Mouse (Mus musculus) kidney, adult 18-20 months (tissue): ENCODE data around the gene Psmd12.

ENCODE experiments used
- DNase-seq: peaks from one replicate; pipeline ENCODE4 v3.0.0; 2021

Gene Psmd12

GRCm38 (mm10) chr11:107479053-107479861 is at the start of gene Psmd12:
Psmd12 (plus strand) TSS chr11:107479484.
- DNase-seq, result peak; percentile 94

DNA sequence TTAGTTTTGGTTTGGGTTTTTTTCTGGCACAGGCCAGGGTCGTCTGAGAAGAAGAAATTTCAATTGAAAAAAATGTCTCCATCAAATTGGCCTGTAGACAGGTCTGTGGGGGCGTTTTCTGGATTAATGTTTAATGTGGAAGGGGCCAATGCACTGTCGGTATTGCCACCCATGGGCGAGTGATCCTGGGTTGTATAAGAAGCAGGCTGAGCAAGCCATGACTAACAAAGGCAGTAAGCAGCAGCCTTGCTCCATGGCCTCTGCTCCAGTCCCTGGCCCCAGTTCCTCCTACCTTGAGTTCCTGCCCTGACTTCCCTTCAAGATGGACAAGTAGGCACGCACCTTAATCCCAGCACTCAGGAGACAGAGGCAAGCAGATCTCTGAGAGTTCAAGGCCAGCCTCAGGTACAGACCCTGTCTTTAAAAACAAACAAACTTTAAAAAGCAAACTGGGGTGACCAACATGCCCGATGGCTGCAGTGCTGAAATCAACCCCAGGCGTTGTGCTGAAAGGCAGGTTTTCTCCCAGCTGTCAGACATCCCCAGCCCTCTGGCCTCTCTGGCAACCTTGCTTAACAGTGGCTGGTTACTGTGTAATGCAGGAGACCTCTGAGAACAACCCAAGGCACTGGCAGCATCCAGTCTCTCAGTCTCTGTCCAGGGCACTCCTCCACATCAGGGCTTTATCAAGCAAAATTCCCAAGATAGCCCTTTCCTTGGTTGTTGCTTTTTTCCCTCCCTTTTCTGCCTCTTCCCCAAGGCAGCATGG is 47.9 kb upstream of the Psmd12 start:
- no peak for DNase-seq

GRCm38 (mm10) chr11:107435776-107436449 is 43.4 kb upstream of the Psmd12 start:
- DNase-seq, result no peak

DNA sequence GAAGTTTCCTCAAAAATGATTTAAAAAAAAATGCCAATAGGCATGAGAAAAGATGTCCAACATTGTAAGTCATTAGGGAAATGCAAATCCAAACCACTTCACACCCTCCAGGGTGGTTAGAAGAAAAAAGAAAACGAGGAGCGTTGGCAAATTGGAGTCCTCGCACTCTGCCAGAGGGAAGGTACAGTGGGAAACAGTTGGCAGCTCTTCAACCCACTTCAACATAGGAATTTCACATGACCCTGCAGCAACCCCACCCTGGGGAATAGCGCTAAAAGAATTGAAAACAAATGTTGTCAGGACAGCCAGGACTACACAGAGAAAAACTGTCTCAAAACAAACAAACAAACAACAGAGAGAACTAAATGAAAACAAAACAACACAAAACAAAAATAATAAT is 41.6 kb upstream of the Psmd12 start:
- no peak for DNase-seq

DNA sequence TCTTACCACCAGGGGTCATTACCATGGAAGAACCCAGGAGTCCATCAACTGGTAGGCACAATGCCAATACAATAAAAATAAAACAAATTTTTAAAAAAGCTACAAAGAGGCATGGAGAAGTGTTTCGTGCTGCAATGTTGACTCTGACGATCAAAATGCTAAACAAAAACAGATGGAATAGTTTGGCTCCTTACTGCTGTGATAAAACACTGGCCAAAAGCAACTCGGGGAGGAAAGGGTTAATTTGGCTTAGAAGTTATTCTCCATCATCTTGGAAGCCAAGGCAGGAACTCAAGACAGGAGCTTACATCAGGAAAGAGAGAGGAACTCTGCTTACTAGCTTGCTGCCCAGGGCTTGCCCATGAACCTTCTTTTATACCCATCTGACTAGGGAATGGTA is 41.1 kb upstream of the Psmd12 start:
- no peak for DNase-seq

- DNase-seq, result no peak
Observed at GRCm38 (mm10) chr11:107441050-107441449, 38.2 kb upstream of the Psmd12 start.

DNA sequence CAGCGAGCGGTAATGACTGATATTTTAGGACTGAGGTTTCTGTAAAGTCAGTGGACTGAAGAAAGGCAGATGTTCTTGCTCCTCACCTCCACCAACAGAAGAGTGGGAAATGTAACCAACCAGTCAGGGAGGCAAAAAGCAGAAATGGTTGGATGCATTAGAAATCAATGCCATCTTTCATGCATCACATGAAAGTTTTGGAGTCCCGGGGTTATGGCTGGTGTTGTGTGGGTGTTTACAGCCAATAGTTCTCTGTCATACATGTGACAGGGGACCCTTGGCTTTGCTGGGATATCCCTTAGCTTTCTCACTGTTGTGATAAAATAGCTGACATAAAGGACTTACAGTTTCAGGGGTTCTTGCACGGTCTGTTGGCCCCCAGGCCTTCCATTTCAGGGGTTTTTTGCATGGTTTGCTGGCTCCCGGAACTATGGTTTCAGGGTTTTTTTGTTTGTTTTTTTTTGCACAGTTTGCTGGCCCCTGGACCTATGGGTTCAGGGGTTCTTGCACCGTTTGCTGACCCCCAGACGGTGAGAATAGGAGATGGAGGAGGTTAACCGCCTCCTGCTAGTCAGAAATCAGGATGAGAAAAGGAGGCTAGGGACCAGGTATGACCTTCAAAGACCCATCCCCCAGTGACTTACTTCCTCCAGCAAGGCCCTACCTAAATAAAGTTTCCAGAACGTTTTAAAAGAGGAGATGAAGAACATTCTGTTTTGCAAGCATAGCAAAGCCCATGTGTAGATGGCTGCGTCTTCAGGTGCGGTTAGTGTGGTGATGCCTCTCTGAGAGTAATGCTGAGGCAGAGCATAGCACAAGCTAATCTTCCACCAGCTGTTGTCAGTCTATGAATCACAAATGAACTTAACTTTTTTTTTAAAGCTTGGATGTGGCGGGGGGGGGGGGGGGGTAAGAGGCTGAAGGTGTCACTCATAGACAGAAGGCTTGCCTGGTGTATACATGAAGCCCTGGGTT is 35.9 kb upstream of the Psmd12 start:
- no peak for DNase-seq

GRCm38 (mm10) chr11:107445683-107446082 is 33.6 kb upstream of the Psmd12 start:
- DNase-seq, result no peak

GRCm38 (mm10) chr11:107446650-107447049 is 32.6 kb upstream of the Psmd12 start:
- no peak for DNase-seq

DNA sequence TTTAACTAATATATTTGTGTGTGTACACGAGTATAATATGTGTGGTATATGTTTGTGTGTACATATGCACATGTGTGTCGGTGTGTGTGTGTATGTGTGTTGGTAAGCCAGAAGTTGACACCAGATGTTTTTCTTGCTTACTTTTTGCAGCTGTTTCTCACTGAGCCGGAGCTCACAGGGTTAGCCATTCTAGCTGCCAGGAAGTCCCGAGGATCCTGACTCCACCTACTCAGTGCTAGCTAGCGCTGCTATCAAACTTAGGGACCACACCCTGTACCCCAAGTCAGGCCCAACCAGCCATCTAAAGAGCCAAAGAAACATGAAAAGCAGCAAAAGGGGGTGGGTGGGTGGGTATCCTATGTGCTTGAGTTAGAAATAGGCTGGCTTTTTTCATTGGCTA is 31.9 kb upstream of the Psmd12 start:
- no peak for DNase-seq

DNA sequence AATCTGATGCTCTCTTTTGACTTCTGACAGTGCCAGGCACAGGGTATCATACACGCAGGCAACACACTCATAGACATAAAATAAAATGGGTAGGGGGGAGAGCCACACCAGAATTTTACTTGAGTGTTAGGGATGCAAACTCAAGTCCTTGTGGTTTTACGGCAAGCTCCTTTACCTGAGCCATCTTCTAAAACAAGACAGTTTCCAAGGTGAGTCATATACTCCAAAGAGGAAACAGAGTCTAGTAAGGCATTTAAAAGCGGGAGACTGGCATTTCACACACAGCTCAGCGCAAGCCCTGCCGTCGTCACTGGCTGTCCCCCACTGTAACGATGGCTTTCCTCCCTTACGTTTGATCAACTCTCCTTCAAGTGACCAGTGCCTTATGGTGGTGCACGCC is 31.4 kb upstream of the Psmd12 start:
- no peak for DNase-seq

DNA sequence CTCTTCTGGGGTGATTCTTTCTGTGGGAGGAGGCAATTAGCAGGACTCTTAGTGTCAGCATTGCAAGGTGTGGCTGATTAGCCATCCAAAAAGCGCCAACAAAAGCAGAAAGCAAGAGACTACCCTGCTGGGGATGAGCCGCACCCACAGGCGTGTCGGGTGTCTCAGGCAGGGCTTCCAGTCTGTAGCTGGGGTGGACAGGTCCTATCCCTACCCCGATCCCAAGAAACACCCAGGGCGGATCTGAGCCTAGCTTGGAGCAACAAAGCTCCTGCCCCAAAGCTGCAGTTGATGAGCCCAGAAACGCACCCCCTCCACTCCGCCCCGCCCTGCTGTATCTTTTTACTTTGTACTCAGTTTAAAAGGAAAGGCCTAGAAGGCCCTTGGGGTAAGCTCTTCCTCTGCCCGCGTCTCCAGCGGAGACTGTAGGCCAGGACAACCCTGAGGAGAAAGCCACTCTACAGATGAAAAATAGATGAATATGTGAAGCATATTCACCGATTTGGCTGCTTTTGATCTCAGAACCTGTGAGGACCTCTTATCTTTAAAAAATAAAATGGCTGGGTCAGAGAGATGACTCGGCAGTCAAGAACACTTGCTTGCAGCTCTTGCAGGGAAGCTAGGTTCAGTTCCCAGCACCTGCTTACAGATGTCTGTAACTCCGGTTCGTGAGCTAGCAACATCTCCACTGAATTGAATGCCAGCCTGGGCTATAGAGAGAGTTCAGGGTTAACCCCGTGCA is 29.9 kb upstream of the Psmd12 start:
- no peak for DNase-seq

DNA sequence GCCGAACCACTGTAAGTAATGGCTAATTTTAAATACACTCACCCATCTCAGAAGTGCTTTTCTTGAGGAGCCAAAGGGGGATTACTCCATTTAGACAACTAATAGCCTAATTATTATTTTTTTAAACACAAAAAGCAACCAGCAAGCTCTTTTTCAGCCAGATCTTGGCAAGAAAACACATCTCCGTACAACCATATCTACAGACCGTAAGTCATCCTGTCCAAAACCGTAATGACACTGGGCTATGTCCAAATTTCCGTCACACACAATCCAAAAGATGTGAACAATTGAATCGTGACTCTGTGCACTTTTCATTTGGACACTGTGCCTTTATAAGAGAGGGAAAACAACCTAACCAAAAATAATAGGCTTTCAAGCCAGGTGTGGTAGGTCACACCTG is 29.2 kb upstream of the Psmd12 start:
- no peak for DNase-seq

DNA sequence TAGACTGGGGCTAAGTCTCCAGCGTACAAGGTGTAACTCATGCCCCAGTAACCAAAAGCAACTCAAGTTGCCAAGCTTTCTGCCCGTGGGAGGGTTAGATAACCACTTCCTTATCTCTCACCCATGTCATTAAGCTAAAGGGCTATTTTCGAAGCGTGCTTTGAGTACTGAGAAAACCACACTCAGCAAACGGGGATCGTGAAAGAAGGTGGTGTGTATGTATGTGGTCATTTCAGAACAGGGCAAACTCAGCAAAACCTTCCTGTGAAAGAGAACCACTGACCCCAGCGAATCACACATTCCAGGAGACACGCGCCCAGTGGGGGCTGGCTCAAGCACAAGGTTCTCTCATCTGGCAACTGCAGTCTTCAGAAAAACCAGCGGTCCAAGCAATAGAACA is 28.2 kb upstream of the Psmd12 start:
- DNase-seq, result peak; percentile 76

DNA sequence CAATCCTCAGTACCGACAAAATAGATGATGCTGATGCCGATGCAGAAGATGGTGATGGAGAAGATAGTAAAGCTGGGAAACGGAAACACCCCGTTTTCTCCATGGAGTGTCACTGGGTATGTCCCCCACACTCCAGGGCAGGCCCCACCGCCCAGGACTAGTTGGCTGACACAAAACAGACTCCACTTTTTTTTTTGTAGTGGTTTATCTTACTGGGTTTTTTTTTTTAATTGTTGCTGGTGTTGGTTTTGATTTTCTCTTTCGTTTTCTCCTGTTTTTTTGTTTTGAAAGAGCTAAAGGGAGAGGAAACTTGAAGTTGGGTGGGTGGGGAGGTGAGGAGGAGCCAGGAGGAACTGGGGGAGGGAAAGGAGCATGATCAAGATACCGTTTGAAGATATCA is 27.2 kb upstream of the Psmd12 start:
- DNase-seq, result no peak

DNA sequence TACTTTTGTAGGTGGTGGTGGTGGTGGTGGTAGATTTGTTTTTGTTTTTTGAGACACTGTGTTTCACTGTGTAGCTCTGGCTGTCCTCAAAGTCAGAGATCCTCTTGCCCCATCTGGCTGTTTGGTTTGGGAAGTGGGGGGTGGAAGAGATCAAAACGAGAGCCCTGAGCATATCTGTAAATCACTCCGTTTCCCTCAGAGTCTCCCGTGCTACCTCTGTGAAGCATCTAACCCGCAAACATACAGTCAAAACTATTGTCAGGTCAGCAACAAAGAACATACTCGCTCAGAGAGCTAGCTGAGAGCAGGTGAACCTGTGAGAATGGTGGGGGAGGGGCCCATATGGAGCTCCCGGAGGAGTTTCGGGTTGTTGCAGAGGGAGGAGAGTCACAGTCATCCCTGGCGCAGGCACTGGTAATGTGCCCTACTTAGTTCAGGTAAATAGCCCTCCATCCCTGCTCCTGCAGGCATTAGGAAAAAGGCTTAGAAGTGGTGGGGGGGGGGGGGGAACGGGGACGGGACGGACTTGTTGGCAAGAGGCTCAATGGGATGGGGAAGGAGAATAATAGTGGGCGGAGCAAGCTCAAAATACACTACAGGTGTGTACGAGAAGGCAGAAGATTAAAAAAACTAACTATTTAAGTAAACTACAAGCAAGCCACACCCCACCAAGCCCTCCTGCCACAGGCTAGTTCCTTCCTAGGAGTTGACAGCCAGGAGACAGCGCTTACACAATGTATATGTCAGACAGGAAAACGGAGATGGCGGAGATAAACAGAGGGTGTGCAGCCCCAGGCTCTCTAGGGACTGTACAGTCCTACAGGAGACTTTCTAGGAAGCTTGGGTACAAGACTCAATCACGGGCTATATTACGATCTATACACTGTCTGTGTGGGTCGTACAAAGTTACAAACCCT is 24.5 kb upstream of the Psmd12 start:
- DNase-seq, result no peak

DNA sequence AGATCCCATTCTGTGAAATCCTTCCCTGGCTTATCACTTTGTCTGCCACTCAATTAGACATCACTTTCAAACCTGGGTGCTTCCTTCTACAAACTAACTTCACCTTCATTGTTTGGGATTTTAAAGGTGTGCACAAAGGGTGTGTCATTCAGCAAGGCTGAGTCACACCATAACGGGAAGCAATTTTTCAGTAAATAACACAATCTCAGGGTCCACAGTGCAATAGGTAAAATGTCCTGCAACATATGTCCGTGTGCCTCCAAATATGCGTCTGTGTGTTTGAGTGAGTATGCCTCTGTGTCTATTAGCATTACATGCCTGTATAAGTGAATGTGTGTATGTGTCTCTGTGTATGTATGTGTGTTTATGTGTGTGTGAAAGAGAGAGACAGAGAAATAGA is 22.0 kb upstream of the Psmd12 start:
- DNase-seq, result no peak

DNA sequence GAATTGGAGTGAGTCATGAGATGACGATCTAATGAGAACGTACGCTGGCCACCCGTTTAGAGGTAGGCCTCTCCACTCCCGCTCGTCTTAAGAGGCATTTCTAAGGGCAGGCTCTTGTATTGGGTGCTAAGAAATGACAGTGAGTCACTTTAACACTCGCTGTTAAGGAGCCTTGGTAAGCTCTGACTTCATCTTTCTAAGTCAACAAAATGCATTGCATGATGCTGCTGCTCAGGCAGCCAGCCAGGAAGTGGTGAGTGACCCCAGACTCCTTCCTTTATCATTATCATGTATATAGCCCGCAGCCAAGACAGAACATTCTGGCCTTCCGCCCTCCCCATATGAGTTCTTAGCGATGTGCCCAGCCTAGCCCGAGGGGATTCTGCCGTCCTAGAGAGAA is 21.0 kb upstream of the Psmd12 start:
- no peak for DNase-seq

- DNase-seq, result no peak
Observed at GRCm38 (mm10) chr11:107458986-107459385, 20.3 kb upstream of the Psmd12 start.

- no peak for DNase-seq
Observed at GRCm38 (mm10) chr11:107459828-107460227, 19.5 kb upstream of the Psmd12 start.

DNA sequence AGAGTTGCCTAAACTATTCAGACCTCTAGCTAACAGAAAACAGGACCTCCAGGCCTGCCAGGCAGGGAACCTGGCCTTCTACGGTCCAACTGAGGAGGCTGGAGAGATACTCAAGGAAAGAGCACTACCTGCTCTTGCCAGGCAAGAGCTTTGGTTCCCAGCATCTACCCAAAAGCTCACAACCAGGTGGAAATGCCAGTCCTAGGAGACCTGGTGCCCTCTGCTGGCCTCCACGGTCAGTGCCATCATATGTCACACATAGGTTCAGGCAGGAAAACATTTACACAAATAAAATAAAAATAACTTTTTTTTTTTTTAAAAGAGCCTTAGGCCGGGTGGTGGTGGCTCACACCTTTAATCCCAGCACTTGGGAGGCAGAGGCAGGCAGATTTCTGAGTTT is 16.8 kb upstream of the Psmd12 start:
- DNase-seq, result no peak
